Mouse (Mus musculus): ENCODE measurements at regions not wholly inside any gene's neighbourhood (a gene's known extent, or its start where the extent isn't known, plus 50 kb on each side); places are given as distances from the start of the nearest gene placed in this dataset.

DNA sequence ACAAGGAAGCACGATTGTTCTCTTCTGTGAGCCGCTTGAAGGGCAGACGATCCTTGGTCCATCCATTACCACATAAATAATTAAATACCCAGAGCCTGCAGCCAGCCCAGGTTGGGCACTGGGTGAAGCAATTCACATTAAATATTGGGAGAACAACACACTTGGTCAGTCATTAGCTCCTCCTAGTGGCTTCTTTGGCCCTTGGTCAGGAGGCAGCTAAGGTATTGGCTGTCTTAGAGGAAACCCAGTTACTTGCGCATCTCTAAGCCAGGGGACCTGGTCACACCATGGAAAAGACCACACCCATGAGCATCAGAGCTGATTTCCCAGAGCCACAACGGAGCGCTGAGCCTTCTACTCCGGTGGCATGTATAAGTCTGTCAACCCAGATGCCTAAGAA, 433.2 kb downstream of the Epha4 start:
- Histone ChIP-seq H3K36me3 (no peaks in the 10 kb centered on the region), H3K4me1 (peaks cover 8% of the 10 kb centered on the region; the same call in 1 of the 2 replicates), H3K27ac (no peak overlapping the region), H3K9ac (no peak overlapping the region), H3K4me3 (no peak overlapping the region), H3K27me3 (no peaks in the 10 kb centered on the region), H3K9me3 (no peaks in the 10 kb centered on the region), H3K4me2 (no peak overlapping the region)
- peak; percentile 14; the same call in 1 of the 2 replicates for ATAC-seq (ENCODE audit: borderline replicate concordance, extremely low read depth, low FRiP score, low TSS enrichment)
- WGBS = 46% methylated on average over 7 of the region's 7 CpGs

DNA sequence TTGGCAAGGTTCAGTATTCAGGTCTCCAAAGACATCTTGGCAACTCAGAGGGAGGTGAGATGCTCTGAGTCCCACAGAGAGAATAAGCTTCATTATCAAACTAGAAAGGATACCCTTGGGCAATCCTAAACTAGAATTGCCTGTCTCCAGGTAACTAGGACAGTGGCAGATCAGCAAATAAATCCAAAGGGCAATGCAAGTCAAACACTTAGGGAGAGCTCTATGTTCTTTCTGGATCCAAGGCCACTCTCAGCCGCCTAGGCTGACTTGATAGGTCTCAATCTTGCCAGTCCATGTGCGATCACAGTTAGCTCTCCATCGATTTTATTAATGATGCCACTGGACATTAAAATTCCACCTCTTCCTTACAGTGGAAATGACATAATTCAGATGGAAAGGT, 432.5 kb downstream of the Epha4 start:
- no peak overlapping the region for H3K9ac ChIP-seq
- no peak overlapping the region for H3K4me2 ChIP-seq
- no peak overlapping the region for H3K27ac ChIP-seq
- peaks cover 8% of the 10 kb centered on the region; the same call in 1 of the 2 replicates for H3K4me1 ChIP-seq
- no peak for ATAC-seq (ENCODE audit: borderline replicate concordance, extremely low read depth, low FRiP score, low TSS enrichment)
- no peaks in the 10 kb centered on the region for H3K27me3 ChIP-seq
- 69% methylated on average over 3 of the region's 3 CpGs for WGBS
- no peaks in the 10 kb centered on the region for H3K36me3 ChIP-seq
- H3K4me3 ChIP-seq = no peak overlapping the region
- no peaks in the 10 kb centered on the region for H3K9me3 ChIP-seq

DNA sequence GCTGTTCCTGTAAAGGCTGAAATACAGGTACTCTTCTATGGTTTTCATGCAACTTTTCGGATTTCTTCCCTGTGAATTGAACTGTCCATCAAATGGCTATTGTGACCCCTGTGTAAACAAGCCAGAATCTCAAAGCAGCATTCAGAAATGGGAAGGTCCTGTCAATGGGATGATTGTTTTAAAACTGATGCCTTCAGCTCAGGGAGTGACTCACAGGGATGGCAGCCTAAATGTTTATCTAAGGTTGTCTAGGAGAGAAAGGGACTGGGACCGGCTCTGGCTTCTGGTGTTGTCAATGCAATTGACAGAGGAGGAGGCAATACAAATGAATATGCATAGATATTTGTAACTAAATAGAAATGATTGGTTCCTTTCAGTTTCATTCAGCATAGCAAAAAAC, 421.3 kb downstream of the Epha4 start:
- H3K36me3 ChIP-seq = no peaks in the 10 kb centered on the region
- H3K4me1 ChIP-seq = no peaks in the 10 kb centered on the region
- no peaks in the 10 kb centered on the region for H3K27me3 ChIP-seq
- no peak overlapping the region for H3K4me2 ChIP-seq
- 26% methylated on average over 2 of the region's 2 CpGs for WGBS
- H3K9me3 ChIP-seq = no peaks in the 10 kb centered on the region
- H3K9ac ChIP-seq = no peak overlapping the region
- H3K27ac ChIP-seq = no peak overlapping the region
- no peak overlapping the region for H3K4me3 ChIP-seq
- ATAC-seq (ENCODE audit: borderline replicate concordance, extremely low read depth, low FRiP score, low TSS enrichment) = no peak

DNA sequence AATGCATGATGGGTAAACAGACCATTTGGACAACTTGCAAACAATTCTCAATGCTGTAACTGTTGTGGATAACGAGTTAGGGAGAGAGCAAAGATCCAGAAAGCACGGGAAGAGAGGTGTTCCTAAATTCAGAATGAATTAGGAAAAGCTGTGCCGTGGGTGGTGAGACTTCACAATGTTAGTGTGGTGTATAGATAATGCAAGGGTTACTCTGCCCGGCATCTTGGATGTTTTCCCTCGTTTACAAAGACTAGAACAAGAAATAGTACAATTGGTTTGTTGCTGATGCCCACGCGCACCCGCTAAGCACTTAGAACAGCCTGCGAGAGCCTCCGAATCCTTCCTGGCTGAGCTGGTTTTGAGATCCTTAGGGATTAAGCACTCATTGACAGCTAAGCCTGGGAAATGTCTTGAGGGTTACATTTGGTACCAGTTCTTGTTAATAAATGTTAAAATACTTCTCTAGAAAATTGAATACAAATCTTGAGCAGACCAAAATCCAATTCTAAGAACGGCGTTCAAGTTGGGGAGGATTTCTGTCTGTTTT, 413.1 kb downstream of the Epha4 start:
- H3K36me3 ChIP-seq = no peaks in the 10 kb centered on the region
- H3K9me3 ChIP-seq = no peaks in the 10 kb centered on the region
- H3K27me3 ChIP-seq = no peaks in the 10 kb centered on the region
- ATAC-seq (ENCODE audit: borderline replicate concordance, extremely low read depth, low FRiP score, low TSS enrichment) = no peak
- H3K27ac ChIP-seq = no peak overlapping the region
- no peak overlapping the region for H3K4me2 ChIP-seq
- H3K4me3 ChIP-seq = no peak overlapping the region
- 67% methylated on average over 12 of the region's 12 CpGs for WGBS
- H3K9ac ChIP-seq = no peak overlapping the region
- no peaks in the 10 kb centered on the region for H3K4me1 ChIP-seq

DNA sequence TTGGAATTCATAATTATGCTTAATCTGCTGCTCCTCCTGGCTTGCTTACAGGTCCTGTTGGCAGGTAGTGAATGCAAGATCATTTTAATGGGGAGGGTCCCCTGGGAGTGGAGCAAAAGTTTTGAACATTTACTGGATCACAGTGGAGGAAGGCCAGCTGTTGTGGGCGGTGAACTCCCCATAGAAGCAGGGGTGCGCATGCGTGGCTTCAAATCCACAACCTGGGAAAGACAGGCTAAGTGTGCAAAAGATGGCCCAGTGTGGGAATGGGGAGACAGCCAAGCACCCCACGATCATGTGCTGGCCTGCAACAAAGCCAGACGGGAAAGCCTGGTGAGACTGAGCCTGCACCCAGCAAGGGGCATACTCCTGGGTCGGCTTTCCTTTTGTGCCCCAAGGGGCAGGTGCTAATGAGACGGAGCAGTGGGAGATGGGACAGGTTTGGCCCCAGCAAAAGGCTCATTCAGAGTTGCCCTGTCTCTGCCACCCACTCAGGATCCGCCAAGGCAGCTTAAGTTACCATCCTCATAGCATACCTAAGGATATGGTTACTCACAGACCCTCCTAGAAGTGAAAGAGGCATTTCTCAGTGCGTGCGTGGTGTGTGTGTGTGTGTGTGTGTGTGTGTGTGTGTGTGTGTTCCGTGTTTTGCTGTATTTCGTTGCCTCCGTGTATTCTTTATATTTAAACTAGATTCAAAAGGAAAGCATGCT, 412.3 kb downstream of the Epha4 start:
- Histone ChIP-seq H3K9me3 (no peaks in the 10 kb centered on the region), H3K4me3 (no peak overlapping the region), H3K4me2 (no peak overlapping the region), H3K27ac (no peak overlapping the region), H3K4me1 (no peaks in the 10 kb centered on the region), H3K9ac (no peak overlapping the region), H3K36me3 (no peaks in the 10 kb centered on the region), H3K27me3 (no peaks in the 10 kb centered on the region)
- no peak for ATAC-seq (ENCODE audit: borderline replicate concordance, extremely low read depth, low FRiP score, low TSS enrichment)
- WGBS = 67% methylated on average over 13 of the region's 13 CpGs

DNA sequence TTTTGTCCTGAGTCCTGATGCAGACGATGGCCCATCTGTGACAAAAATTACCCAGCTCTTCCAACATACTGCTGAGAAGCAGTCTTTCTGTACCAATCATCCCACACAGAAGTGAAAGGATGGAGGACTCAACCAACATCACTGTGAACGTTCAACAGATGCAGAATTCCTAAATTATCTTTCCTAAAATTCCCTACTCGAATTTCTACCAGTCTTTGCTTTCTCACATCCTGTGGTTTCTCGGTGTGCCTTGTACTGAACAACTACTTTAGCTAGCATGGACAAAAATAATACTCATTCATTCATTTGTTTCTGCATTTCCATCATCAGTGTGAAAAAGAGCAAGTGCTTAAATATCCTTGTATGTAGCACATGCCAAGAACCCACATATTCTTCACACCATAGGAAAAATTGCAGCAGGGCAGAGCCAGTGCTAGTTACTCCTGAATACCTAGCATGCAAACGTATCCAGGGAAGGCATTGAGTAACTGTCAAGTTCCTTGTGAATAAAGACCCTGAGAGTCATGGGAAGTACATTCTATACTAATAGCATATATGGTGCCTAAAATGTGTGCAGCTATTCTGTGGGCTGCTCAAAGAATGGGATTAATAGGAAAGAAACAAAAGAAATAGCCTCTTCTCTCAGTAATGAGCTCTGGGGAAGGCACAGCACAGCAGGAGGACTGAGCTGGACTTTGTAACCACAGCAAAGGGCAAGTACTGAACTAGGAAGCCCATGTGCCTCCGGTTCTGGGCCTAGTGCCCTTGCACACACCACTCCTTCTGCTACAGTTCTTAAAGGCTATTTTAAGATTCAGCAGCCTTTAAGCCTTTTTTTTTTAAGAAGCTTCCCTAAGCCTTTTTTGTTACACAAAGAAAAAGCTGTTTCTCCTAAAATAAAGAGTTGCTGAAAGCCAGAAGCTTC, 404.8 kb downstream of the Epha4 start:
- WGBS = 73% methylated on average over 6 of the region's 6 CpGs
- no peaks in the 10 kb centered on the region for H3K36me3 ChIP-seq
- ATAC-seq (ENCODE audit: borderline replicate concordance, extremely low read depth, low FRiP score, low TSS enrichment) = no peak

DNA sequence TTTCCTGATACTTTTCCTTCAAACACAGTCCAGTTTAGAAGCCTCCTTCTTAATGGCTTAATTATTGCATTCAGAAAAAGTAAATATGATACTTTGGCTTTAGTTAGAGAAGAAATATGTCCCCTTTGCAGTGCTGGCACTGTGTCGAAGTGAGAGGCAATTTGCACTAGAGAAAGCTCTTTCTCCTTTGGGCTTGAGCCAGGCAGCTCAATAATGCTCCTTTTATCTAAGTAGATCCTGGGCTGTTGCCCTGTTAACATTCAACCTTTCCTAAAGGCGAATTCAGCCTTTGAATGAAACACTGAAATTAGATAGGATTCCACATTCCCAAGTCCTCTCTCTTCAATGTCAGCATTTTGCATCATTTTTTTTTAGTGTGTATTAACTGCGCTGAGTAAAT, 386.5 kb downstream of the Epha4 start:
- no peaks in the 10 kb centered on the region for H3K36me3 ChIP-seq
- WGBS = 47% methylated on average over 3 of the region's 3 CpGs
- no peak overlapping the region for H3K27ac ChIP-seq
- peaks cover 8% of the 10 kb centered on the region; the same call in 1 of the 2 replicates for H3K4me1 ChIP-seq
- H3K4me2 ChIP-seq = no peak overlapping the region
- H3K9ac ChIP-seq = no peak overlapping the region
- H3K27me3 ChIP-seq = no peaks in the 10 kb centered on the region
- ATAC-seq (ENCODE audit: borderline replicate concordance, extremely low read depth, low FRiP score, low TSS enrichment) = no peak
- H3K9me3 ChIP-seq = no peaks in the 10 kb centered on the region
- no peak overlapping the region for H3K4me3 ChIP-seq

More for the DNA sequence above, 404.8 kb downstream of the Epha4 start:
- no peaks in the 10 kb centered on the region for H3K27me3 ChIP-seq
- no peaks in the 10 kb centered on the region for H3K9me3 ChIP-seq
- no peak overlapping the region for H3K4me3 ChIP-seq
- no peak overlapping the region for H3K4me2 ChIP-seq
- no peak overlapping the region for H3K27ac ChIP-seq
- H3K9ac ChIP-seq = no peak overlapping the region
- H3K4me1 ChIP-seq = no peaks in the 10 kb centered on the region

DNA sequence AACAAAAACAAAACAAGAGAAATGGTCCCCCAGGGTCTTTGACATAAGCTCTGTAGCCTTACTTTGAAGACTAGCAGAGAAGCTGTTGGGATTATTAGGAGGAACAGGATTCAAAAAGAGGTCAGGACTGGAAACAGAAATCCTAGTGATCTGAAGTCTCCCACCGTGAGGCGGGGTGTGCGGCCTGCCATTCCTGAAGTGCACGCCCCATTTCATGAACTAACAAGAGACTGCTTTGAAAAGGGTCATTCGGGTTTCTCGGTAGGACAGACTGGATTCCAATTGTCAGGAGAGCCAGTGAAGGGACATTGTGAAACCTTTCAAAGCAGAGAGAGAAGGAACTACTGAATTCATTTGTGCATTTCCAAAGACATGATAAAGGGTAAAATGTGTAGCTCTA, 377.2 kb downstream of the Epha4 start:
- Histone ChIP-seq H3K27me3 (no peaks in the 10 kb centered on the region), H3K27ac (no peak overlapping the region), H3K4me1 (no peaks in the 10 kb centered on the region), H3K36me3 (no peaks in the 10 kb centered on the region), H3K4me2 (no peak overlapping the region), H3K4me3 (no peak overlapping the region), H3K9me3 (no peaks in the 10 kb centered on the region), H3K9ac (no peak overlapping the region)
- ATAC-seq (ENCODE audit: borderline replicate concordance, extremely low read depth, low FRiP score, low TSS enrichment) = no peak
- 65% methylated on average over 6 of the region's 6 CpGs for WGBS

DNA sequence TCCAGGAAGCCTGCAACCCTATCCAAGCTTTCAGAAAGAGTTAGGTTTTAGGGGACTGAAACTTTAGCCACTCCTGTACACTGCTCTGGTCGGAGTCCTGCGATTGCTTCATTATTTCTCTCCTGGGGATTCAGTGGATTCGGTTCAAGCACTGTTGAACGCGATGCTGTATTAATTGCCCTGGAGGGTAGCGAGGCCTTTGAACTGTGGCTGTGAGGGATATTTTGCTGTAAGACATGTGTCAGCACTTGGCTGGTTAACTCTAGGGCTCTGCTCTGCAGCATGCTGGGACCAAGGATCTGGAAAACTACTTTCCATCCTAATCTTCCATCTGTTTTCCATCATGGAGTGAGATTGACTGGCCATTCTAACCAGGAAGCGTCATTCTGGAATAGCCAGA, 374.0 kb downstream of the Epha4 start:
- Histone ChIP-seq H3K4me3 (no peak overlapping the region), H3K9ac (no peak overlapping the region), H3K27me3 (no peaks in the 10 kb centered on the region), H3K4me1 (no peaks in the 10 kb centered on the region), H3K4me2 (no peak overlapping the region), H3K27ac (no peak overlapping the region), H3K36me3 (no peaks in the 10 kb centered on the region), H3K9me3 (no peaks in the 10 kb centered on the region)
- 54% methylated on average over 7 of the region's 7 CpGs for WGBS
- no peak; the same call in 1 of the 2 replicates for ATAC-seq (ENCODE audit: borderline replicate concordance, extremely low read depth, low FRiP score, low TSS enrichment)

DNA sequence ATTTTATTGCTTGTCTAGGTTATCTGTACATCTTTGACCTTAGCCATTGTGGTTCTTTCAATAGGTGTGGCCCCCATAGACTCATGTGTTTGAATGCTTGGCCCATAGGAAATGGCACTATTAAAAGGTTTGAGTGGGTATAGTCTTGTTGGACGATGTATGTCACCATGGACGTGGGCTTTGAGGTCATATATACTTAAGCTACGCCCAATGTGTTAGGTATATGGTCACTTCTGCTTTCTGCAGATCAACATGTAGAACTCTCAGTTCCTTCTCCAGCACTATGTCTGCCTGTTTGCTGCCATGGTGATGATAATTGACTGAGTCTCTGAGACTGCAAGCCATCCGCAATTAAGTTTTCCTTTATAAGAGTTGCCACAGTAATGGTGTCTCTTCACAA, 366.8 kb downstream of the Epha4 start:
- H3K9me3 ChIP-seq = no peaks in the 10 kb centered on the region
- H3K36me3 ChIP-seq = no peaks in the 10 kb centered on the region
- no peak overlapping the region for H3K4me3 ChIP-seq
- no peak overlapping the region for H3K9ac ChIP-seq
- no peak for ATAC-seq (ENCODE audit: borderline replicate concordance, extremely low read depth, low FRiP score, low TSS enrichment)
- no peaks in the 10 kb centered on the region for H3K4me1 ChIP-seq
- no peak overlapping the region for H3K27ac ChIP-seq
- H3K27me3 ChIP-seq = no peaks in the 10 kb centered on the region
- WGBS = 95% methylated on average over 4 of the region's 4 CpGs
- H3K4me2 ChIP-seq = no peak overlapping the region

DNA sequence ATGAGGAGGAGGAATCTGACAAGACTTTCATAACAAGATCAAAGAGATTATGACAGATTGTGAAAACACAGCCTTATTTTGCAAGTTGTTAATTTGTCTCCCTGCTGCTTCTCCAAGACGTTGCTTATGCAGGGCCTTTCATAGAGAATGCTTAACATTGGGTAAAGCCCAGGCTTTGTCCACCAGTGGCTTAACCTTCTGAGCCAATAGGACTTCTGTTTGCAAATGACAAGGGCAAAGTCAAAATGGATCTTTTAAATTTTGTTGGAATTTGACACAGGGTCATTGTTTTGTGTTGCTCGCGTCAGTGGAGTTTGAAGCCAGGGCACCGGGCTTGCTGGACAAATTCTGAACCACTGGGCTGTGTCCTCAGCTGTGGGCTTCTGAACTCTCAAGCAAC, 346.6 kb downstream of the Epha4 start:
- Histone ChIP-seq H3K27me3 (no peaks in the 10 kb centered on the region), H3K4me2 (no peak overlapping the region), H3K27ac (no peak overlapping the region), H3K9me3 (no peaks in the 10 kb centered on the region), H3K9ac (no peak overlapping the region), H3K36me3 (no peaks in the 10 kb centered on the region), H3K4me3 (no peak overlapping the region), H3K4me1 (no peaks in the 10 kb centered on the region)
- ATAC-seq (ENCODE audit: borderline replicate concordance, extremely low read depth, low FRiP score, low TSS enrichment) = no peak
- 72% methylated on average over 4 of the region's 4 CpGs for WGBS

DNA sequence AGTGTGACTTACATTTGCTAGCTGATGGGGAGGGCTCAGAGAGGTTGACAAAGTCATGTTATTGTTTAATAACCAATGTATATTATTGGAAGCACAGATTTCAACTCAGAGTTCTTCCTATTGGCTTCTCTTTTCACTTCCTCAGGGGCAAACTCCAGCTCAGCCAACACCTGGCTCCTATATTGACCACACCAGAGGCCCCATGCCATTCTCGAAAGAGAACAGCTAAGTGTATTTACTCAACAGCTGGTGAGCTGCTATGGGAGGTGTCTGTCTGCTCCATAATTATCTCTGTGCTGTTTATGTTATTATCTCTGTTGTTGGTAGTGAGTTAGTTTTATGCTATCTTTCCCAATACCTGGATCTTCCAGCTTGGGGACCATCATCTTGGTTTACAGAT, 342.4 kb downstream of the Epha4 start:
- no peaks in the 10 kb centered on the region for H3K27me3 ChIP-seq
- H3K27ac ChIP-seq = no peak overlapping the region
- no peaks in the 10 kb centered on the region for H3K36me3 ChIP-seq
- no peak overlapping the region for H3K4me2 ChIP-seq
- no peak for ATAC-seq (ENCODE audit: borderline replicate concordance, extremely low read depth, low FRiP score, low TSS enrichment)
- 55% methylated on average over 1 of the region's 1 CpGs for WGBS
- no peak overlapping the region for H3K4me3 ChIP-seq
- H3K9me3 ChIP-seq = no peaks in the 10 kb centered on the region
- H3K9ac ChIP-seq = no peak overlapping the region
- H3K4me1 ChIP-seq = peaks cover 19% of the 10 kb centered on the region

Measured in lung, embryonic 15.5 days (tissue).